Mouse (Mus musculus) midbrain, postnatal 0 days (tissue): ENCODE data around the gene Wwc2. TPM values are rescaled to one million over a fixed set of nuclear protein-coding genes. Genes with fewer than 3 reads are reported as not detected.

ENCODE experiments used
- ATAC-seq: fragments of 200-750 bp; cut with Nextera tagmentation; 2 replicates; pipeline ENCODE4 v1.8.0; 2017; ENCODE audit warnings: moderate number of reproducible peaks, mild to moderate bottlenecking, moderate TSS enrichment, moderate library complexity; ENCODE audit not compliant: low FRiP score
- DNase-seq: peaks from one replicate; pipeline ENCODE4 v3.0.0-alpha.2; 2015; ENCODE audit warnings: low spot score
- H3K27ac ChIP-seq: fragments of 300-500 bp; sonication (generic); 2 replicates; pipeline ENCODE4 v1.5.1; 2014; ENCODE audit warnings: low read depth, mild to moderate bottlenecking, low read length, mixed read lengths
- H3K27me3 ChIP-seq: fragments of 300-500 bp; sonication (generic); 2 replicates; pipeline ENCODE4 v1.6.1; 2014; ENCODE audit warnings: low read length, control low read depth, mixed read lengths; ENCODE audit not compliant: insufficient read depth
- H3K36me3 ChIP-seq: fragments of 300-500 bp; sonication (generic); 2 replicates; pipeline ENCODE4 v1.6.1; 2014; ENCODE audit warnings: low read length, control low read depth, mixed read lengths; ENCODE audit not compliant: insufficient read depth
- H3K4me1 ChIP-seq: fragments of 300-500 bp; sonication (generic); 2 replicates; pipeline ENCODE4 v1.6.1; 2014; ENCODE audit warnings: mild to moderate bottlenecking, control low read depth, antibody characterized with exemption, low read length, mixed read lengths; ENCODE audit not compliant: insufficient read depth
- H3K4me2 ChIP-seq: fragments of 300-500 bp; sonication (generic); 2 replicates; pipeline ENCODE4 v1.6.1; 2014; ENCODE audit warnings: low read depth, mild to moderate bottlenecking, low read length, mixed read lengths; ENCODE audit not compliant: poor library complexity, severe bottlenecking
- H3K4me3 ChIP-seq: fragments of 300-500 bp; sonication (generic); 2 replicates; pipeline ENCODE4 v1.5.1; 2014; ENCODE audit warnings: low read depth, mild to moderate bottlenecking, low read length, moderate library complexity
- H3K9ac ChIP-seq: fragments of 300-500 bp; sonication (generic); replicated peaks from 2 replicates; pipeline ENCODE4 v1.6.1; 2014; ENCODE audit warnings: mild to moderate bottlenecking, low read length, moderate library complexity, mixed read lengths; ENCODE audit not compliant: poor library complexity, severe bottlenecking
- H3K9me3 ChIP-seq: fragments of 300-500 bp; sonication (generic); 2 replicates; pipeline ENCODE4 v1.6.1; 2016; ENCODE audit warnings: low read length, control low read depth
- CTCF ChIP-seq: IDR thresholded peaks from 2 replicates; pipeline ENCODE4 v1.5.1; 2016; ENCODE audit warnings: antibody characterized with exemption, mild to moderate bottlenecking
- WGBS: fragments of 180-500 bp; shearing (Covaris S2); extraction: QIAGEN DNeasy Blood & Tissue Kit; methylation state at CpG from one replicate; pipeline ENCODE4 v1.1.7; 2014; 5-methylcytosine and 5-hydroxymethylcytosine counted together
- polyA plus RNA-seq: library from polyadenylated mRNA; unstranded; fragments of >200 nt; fragmentation: Nextera tagmentation; extraction: Ambion mirVana; gene quantifications from 2 replicates; pipeline ENCODE4 v1.2.1, GENCODE M21; 2015
- total RNA-seq: library from RNA; depleted of rRNA; stranded (reverse); fragments of >200 nt; gene quantifications from 2 replicates; pipeline ENCODE4 v1.2.3, GENCODE M21; 2014

Wwc2 gene
- total and polyA plus RNA-seq, 2 experiments from 2014 or later: 4.5 to 9.6 TPM

GRCm38 (mm10) chr8:47852737-47853136, 138.0 kb downstream of the Wwc2 start:
- no peak for TF ChIP-seq CTCF
- Histone ChIP-seq H3K36me3 (peaks cover 12% of the 10 kb centered on the region), H3K27me3 (no peaks in the 10 kb centered on the region), H3K9me3 (no peaks in the 10 kb centered on the region), H3K9ac (no peak overlapping the region), H3K4me3 (no peak overlapping the region), H3K4me1 (no peaks in the 10 kb centered on the region), H3K4me2 (no peak overlapping the region), H3K27ac (no peak overlapping the region)
- DNase-seq: no peak
- ATAC-seq: no peak
- 93% methylated on average over 5 of the region's 5 CpGs for WGBS

DNA sequence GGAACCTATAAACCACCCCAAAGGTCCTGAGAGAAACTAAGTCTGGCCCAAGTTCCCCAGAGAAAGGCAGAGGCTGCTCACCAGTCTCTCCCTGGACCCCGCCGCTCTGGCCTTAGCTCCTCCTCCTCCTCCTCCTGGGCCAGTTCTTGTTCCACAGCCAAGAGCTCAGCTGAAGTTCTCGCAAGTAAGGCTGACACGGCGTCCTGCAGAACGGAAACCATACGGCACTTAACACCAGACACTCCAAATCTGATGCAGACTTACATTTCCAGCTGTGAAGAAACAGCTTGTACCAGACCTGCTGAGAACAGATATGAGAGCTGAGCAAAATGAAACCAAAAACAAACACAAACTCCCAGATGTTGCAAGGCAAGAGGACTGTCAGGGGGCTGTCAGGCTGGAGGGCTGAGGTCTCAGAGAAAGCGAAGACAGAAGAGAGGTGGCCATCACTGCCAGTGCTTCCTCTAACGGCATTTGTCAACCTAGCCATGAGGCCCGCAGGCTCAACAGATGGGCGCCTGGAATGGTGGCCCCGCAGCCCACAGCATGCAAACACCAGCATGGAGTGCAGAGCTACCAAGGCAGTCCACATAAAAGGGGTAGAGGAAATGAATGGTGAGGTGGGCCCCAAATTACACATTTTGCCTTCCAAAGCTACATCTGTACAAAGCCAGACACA, 138.8 kb downstream of the Wwc2 start:
- DNase-seq (peak; percentile 33), ATAC-seq (no peak)
- TF ChIP-seq CTCF: no peak
- no peak overlapping the region for H3K27ac ChIP-seq
- H3K4me3 ChIP-seq: no peak overlapping the region
- peaks cover 17% of the 10 kb centered on the region for H3K36me3 ChIP-seq
- no peaks in the 10 kb centered on the region for H3K4me1 ChIP-seq
- H3K4me2 ChIP-seq: no peak overlapping the region
- no peaks in the 10 kb centered on the region for H3K27me3 ChIP-seq
- H3K9me3 ChIP-seq: no peaks in the 10 kb centered on the region
- H3K9ac ChIP-seq: no peak overlapping the region
- WGBS: 77% methylated on average over 12 of the region's 12 CpGs

DNA sequence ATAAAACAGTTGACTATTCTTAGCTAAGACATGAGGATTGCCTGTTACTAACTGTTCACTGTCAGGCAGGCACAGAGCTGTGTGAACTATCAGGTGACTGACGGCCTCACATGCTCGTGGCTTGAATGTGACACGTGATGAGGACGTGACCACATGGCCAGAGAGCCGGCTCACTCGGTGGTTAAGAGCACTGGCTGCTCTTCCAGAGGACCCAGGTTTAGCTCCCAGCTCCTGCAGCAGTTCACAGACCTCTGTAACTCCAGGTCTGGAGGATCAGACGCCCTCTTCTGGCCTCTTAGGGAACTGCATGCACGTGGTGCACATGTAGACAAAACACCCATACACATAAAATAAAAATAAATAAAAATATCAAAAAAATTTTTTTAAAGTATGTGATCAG, 140.9 kb downstream of the Wwc2 start:
- 86% methylated on average over 8 of the region's 8 CpGs for WGBS
- no peak for DNase-seq
- Histone ChIP-seq H3K4me1 (no peaks in the 10 kb centered on the region), H3K36me3 (peaks cover 13% of the 10 kb centered on the region), H3K9me3 (no peaks in the 10 kb centered on the region), H3K4me2 (no peak overlapping the region), H3K27ac (no peak overlapping the region), H3K4me3 (no peak overlapping the region), H3K27me3 (no peaks in the 10 kb centered on the region), H3K9ac (no peak overlapping the region)
- peak; percentile 46 for TF ChIP-seq CTCF
- ATAC-seq: no peak

GRCm38 (mm10) chr8:47847931-47848330, 142.8 kb downstream of the Wwc2 start:
- Histone ChIP-seq H3K27ac (no peak overlapping the region), H3K27me3 (no peaks in the 10 kb centered on the region), H3K4me3 (no peak overlapping the region), H3K36me3 (peaks cover 13% of the 10 kb centered on the region), H3K4me2 (no peak overlapping the region), H3K9ac (no peak overlapping the region), H3K4me1 (no peaks in the 10 kb centered on the region), H3K9me3 (no peaks in the 10 kb centered on the region)
- no peak for TF ChIP-seq CTCF
- ATAC-seq: no peak
- WGBS: 97% methylated on average over 6 of the region's 6 CpGs
- no peak for DNase-seq

GRCm38 (mm10) chr8:47847161-47847560, 143.6 kb downstream of the Wwc2 start:
- Histone ChIP-seq H3K27me3 (no peaks in the 10 kb centered on the region), H3K4me3 (no peak overlapping the region), H3K27ac (no peak overlapping the region), H3K9me3 (no peaks in the 10 kb centered on the region), H3K9ac (no peak overlapping the region), H3K36me3 (peaks cover 13% of the 10 kb centered on the region), H3K4me2 (no peak overlapping the region), H3K4me1 (no peaks in the 10 kb centered on the region)
- 94% methylated on average over 14 of the region's 14 CpGs for WGBS
- TF ChIP-seq CTCF: no peak
- DNase-seq (no peak), ATAC-seq (no peak)

- H3K4me2 ChIP-seq: no peak overlapping the region
These were observed 144.8 kb downstream of the Wwc2 start for GRCm38 (mm10) chr8:47845956-47846355.

More at GRCm38 (mm10) chr8:47845956-47846355, 144.8 kb downstream of the Wwc2 start:
- WGBS: 71% methylated on average over 13 of the region's 13 CpGs
- H3K36me3 ChIP-seq: peaks cover 13% of the 10 kb centered on the region
- no peak overlapping the region for H3K27ac ChIP-seq
- no peaks in the 10 kb centered on the region for H3K4me1 ChIP-seq
- TF ChIP-seq CTCF: no peak
- H3K27me3 ChIP-seq: no peaks in the 10 kb centered on the region
- no peak overlapping the region for H3K9ac ChIP-seq
- no peak overlapping the region for H3K4me3 ChIP-seq
- no peak for DNase-seq
- ATAC-seq: no peak
- no peaks in the 10 kb centered on the region for H3K9me3 ChIP-seq
